Mouse (Mus musculus) heart, postnatal 0 days (tissue): Measurements from ENCODE around the gene Ispd. TPM values are rescaled to one million over a fixed set of nuclear protein-coding genes. Genes with fewer than 3 reads are reported as not detected.

Experiments
- ATAC-seq: fragments of 200-750 bp; cut with Nextera tagmentation; 2 replicates; pipeline ENCODE4 v1.8.0; 2017; ENCODE audit warnings: low read depth, moderate number of reproducible peaks, moderate library complexity; ENCODE audit not compliant: insufficient read depth
- DNase-seq: peaks from one replicate; pipeline ENCODE4 v3.0.0-alpha.2; 2016; ENCODE audit warnings: low spot score
- H3K27ac ChIP-seq: fragments of 300-500 bp; sonication (generic); 2 replicates; pipeline ENCODE4 v1.5.1; 2014; ENCODE audit warnings: low read depth, mild to moderate bottlenecking
- H3K27me3 ChIP-seq: fragments of 300-500 bp; sonication (generic); 2 replicates; pipeline ENCODE4 v1.6.1; 2014; ENCODE audit warnings: low read length, mixed read lengths; ENCODE audit not compliant: control insufficient read depth, insufficient read depth
- H3K36me3 ChIP-seq: fragments of 300-500 bp; sonication (generic); replicated peaks from 2 replicates; pipeline ENCODE4 v1.6.1; 2014; ENCODE audit warnings: low read length, mixed read lengths; ENCODE audit not compliant: control insufficient read depth, insufficient read depth
- H3K4me1 ChIP-seq: fragments of 300-500 bp; sonication (generic); 2 replicates; pipeline ENCODE4 v1.6.1; 2014; ENCODE audit warnings: antibody characterized with exemption; ENCODE audit not compliant: control insufficient read depth, insufficient read depth
- H3K4me2 ChIP-seq: fragments of 300-500 bp; sonication (generic); 2 replicates; pipeline ENCODE4 v1.6.1; 2014; ENCODE audit warnings: low read depth, mild to moderate bottlenecking, low read length, moderate library complexity
- H3K4me3 ChIP-seq: fragments of 300-500 bp; sonication (generic); 2 replicates; pipeline ENCODE4 v1.5.1; 2014; ENCODE audit warnings: low read depth, low read length
- H3K9ac ChIP-seq: fragments of 300-500 bp; sonication (generic); replicated peaks from 2 replicates; pipeline ENCODE4 v1.6.1; 2014; ENCODE audit warnings: low read depth, low read length, mixed read lengths
- H3K9me3 ChIP-seq: fragments of 300-500 bp; sonication (generic); replicated peaks from 2 replicates; pipeline ENCODE4 v1.6.1; 2016; ENCODE audit warnings: low read length; ENCODE audit not compliant: control insufficient read depth
- CTCF ChIP-seq: IDR thresholded peaks from 2 replicates; pipeline ENCODE4 v1.5.1; 2016; ENCODE audit warnings: antibody characterized with exemption, control low read depth, low read depth
- EP300 ChIP-seq: IDR thresholded peaks from 2 replicates; pipeline ENCODE4 v1.6.1; 2016; ENCODE audit warnings: antibody characterized with exemption, low read depth
- WGBS: fragments of 180-500 bp; shearing (Covaris S2); extraction: QIAGEN DNeasy Blood & Tissue Kit; methylation state at CpG from one replicate; pipeline ENCODE4 v1.1.7; 2014; 5-methylcytosine and 5-hydroxymethylcytosine counted together
- polyA plus RNA-seq: library from polyadenylated mRNA; unstranded; fragments of >200 nt; fragmentation: Nextera tagmentation; extraction: Ambion mirVana; gene quantifications from 2 replicates; pipeline ENCODE4 v1.2.1, GENCODE M21; 2015
- total RNA-seq: library from RNA; depleted of rRNA; stranded (reverse); fragments of >200 nt; gene quantifications from 2 replicates; pipeline ENCODE4 v1.2.3, GENCODE M21; 2014; ENCODE audit warnings: low replicate concordance

Gene Ispd
- total and polyA plus RNA-seq, 2 experiments from 2014 or later: 6.6 to 8.5 TPM

DNA sequence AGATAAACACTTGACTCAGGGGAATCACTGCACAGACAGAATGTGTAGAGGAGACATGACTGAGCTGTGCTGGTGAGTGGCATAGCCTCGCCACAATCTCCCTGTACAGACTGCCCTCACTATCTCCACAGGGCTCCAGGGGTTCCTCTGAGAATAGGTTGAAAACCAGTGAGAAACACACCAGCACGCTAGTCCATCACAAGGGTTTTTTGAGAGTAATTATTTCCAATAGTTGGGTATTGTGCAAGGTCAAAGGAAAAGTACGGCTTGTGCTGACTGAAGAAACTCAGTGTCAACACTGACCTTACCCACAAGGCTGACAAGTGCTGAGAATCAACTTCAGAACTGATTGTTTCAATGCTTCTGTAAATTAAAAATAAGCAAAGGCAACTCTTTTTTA, 92.9 kb downstream of the Ispd start:
- Histone ChIP-seq H3K4me3 (no peak overlapping the region), H3K9ac (no peak overlapping the region), H3K36me3 (no peaks in the 10 kb centered on the region), H3K4me2 (no peak overlapping the region), H3K9me3 (no peaks in the 10 kb centered on the region), H3K27me3 (no peaks in the 10 kb centered on the region), H3K27ac (no peak overlapping the region), H3K4me1 (peaks cover 5% of the 10 kb centered on the region; the same call in 1 of the 2 replicates)
- WGBS: 86% methylated on average over 3 of the region's 3 CpGs
- DNase-seq (no peak), ATAC-seq (no peak)
- no peak for TF ChIP-seq CTCF
- no peak for TF ChIP-seq EP300

DNA sequence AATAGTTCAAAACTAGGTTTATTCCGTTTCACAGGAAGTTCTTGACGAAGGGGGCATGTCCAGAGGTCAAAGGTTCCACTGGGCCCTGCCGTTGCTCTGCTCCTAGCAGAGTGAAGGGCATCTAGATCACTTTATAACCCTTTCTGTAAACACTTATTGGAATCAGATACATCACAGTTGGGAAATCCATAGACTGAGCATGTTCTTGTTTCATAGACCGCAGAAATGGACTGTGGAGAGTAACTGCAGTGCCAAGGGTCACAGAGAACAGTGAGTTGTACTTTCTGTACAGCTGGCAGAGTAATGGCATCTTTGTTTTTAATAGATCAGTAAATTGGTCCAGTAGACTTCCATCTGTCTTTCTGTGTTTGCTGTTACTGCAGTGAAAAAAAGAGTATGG, 94.0 kb downstream of the Ispd start:
- Histone ChIP-seq H3K27me3 (no peaks in the 10 kb centered on the region), H3K9me3 (no peaks in the 10 kb centered on the region), H3K27ac (no peak overlapping the region), H3K4me2 (no peak overlapping the region), H3K9ac (no peak overlapping the region), H3K4me3 (no peak overlapping the region), H3K4me1 (peaks cover 5% of the 10 kb centered on the region; the same call in 1 of the 2 replicates), H3K36me3 (no peaks in the 10 kb centered on the region)
- 78% methylated on average over 4 of the region's 4 CpGs for whole genome bisulfite sequencing
- no peak for TF ChIP-seq EP300
- DNase-seq (no peak), ATAC-seq (no peak)

DNA sequence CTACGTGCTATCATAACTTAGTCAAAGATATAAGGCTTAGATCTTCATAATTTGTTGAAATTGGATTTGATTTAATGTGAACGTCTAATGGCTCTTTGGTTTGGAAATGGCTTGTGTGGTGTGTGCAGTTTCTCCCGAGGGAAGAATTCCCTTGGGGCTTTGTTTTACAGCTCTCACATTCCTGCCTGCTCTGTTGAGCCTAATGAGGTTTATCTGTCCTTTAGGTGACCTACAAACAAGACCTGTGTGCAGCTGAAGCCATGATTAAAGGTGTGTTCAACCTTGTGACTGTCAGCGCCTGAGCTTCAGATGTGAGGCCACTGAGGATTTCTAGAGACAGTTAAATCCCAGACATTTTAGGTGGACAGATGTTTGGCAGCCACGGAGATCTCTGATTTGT, 95.2 kb downstream of the Ispd start:
- Histone ChIP-seq H3K4me1 (peaks cover 5% of the 10 kb centered on the region; the same call in 1 of the 2 replicates), H3K36me3 (no peaks in the 10 kb centered on the region), H3K4me3 (no peak overlapping the region), H3K9ac (no peak overlapping the region), H3K27me3 (no peaks in the 10 kb centered on the region), H3K27ac (peak overlapping the region; percentile 6; the same call in 1 of the 2 replicates), H3K4me2 (no peak overlapping the region), H3K9me3 (no peaks in the 10 kb centered on the region)
- TF ChIP-seq EP300 (no peak), CTCF (no peak)
- peak; percentile 62 for ATAC-seq
- no peak for DNase-seq
- 42% methylated on average over 5 of the region's 5 CpGs for WGBS

DNA sequence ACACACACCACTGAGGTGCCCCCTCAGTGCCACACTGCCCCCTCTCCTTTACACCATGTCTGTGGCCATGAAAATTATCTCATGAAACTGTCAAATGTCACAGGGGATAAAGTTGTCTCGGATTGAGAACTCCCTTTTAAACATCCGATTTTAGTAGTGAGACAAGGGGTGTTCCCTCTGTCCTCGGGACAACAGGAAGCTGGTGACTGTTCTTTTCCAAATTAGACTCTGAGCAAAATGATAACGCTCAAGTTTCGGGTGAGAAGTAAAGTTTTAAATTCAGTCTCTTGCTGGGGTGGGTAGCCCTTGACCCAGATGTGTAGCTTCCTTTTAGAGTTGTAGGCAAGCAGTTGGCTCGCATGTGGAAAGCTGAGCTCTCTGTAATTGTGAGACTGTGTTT, 96.3 kb downstream of the Ispd start:
- ATAC-seq: no peak
- Histone ChIP-seq H3K36me3 (no peaks in the 10 kb centered on the region), H3K9me3 (no peaks in the 10 kb centered on the region), H3K4me1 (peaks cover 5% of the 10 kb centered on the region; the same call in 1 of the 2 replicates), H3K4me3 (no peak overlapping the region), H3K27ac (peak overlapping the region; percentile 35), H3K4me2 (no peak overlapping the region), H3K27me3 (no peaks in the 10 kb centered on the region), H3K9ac (no peak overlapping the region)
- TF ChIP-seq EP300 (no peak), CTCF (no peak)
- 39% methylated on average over 6 of the region's 6 CpGs for WGBS
- no peak for DNase-seq

DNA sequence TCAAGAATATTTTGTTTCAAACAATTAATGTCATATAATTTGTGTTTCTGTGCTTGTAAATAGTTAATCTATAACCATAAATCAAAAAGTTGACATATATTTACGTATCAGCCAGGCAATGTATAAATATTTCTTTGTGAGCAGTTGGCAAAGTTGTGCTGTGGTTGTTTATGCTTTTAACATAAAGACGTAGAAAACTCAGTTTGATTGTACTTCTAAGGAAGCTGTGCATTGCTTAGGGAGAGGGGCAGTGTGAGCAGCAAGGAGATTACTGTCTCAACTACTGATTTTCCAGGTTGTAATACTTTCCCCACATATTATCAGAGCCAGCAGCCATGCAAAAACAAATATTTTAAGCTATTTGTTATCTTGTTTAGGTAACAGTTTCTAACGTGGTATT, 96.7 kb downstream of the Ispd start:
- H3K36me3 ChIP-seq: no peaks in the 10 kb centered on the region
- TF ChIP-seq CTCF (no peak), EP300 (no peak)
- H3K27ac ChIP-seq: no peak overlapping the region
- H3K9me3 ChIP-seq: no peaks in the 10 kb centered on the region
- H3K27me3 ChIP-seq: no peaks in the 10 kb centered on the region
- H3K4me1 ChIP-seq: peaks cover 5% of the 10 kb centered on the region; the same call in 1 of the 2 replicates
- DNase-seq (no peak), ATAC-seq (no peak)
- WGBS: 65% methylated on average over 3 of the region's 3 CpGs
- H3K4me2 ChIP-seq: no peak overlapping the region
- H3K9ac ChIP-seq: no peak overlapping the region
- no peak overlapping the region for H3K4me3 ChIP-seq

DNA sequence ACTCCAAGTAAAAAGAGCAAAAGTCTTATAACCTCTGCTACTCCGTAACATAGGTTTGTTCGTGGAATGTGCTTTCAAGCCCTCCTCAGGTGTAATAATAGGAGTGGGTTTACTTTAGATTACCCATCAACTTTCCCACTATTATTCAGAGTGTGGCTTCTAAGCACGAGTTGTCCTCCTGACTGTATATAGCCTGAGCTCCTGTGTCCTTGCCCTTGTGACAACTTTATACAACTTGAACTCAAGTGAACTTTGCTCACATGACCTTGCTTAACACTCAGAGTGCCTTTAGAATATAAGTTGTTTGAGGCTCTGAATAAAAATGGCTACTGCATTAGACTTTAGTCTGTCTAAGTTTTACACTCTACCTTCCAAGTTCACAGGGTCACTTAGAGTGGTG, 100.5 kb downstream of the Ispd start:
- Histone ChIP-seq H3K27ac (no peak overlapping the region), H3K4me3 (no peak overlapping the region), H3K36me3 (no peaks in the 10 kb centered on the region), H3K27me3 (no peaks in the 10 kb centered on the region), H3K4me1 (peaks cover 5% of the 10 kb centered on the region; the same call in 1 of the 2 replicates), H3K9ac (no peak overlapping the region), H3K4me2 (no peak overlapping the region), H3K9me3 (no peaks in the 10 kb centered on the region)
- ATAC-seq (no peak), DNase-seq (no peak)
- TF ChIP-seq CTCF (no peak), EP300 (no peak)
- WGBS: 77% methylated on average over 3 of the region's 3 CpGs
